Mouse (Mus musculus) thymus, adult 2 months (tissue): ENCODE data around the gene Taf9b.

ENCODE experiments used
- CTCF ChIP-seq: fragments of 200-500 bp; IDR thresholded peaks from 2 replicates; pipeline ENCODE4 v1.5.1; 2012; ENCODE audit warnings: mild to moderate bottlenecking, control low read depth, low read length, moderate library complexity, borderline replicate concordance; ENCODE audit not compliant: control insufficient read depth, poor library complexity, insufficient read depth; ENCODE audit errors: extremely low read depth
- POLR2A ChIP-seq: fragments of 200-500 bp; IDR thresholded peaks from 2 replicates; pipeline ENCODE4 v1.6.1; 2012; ENCODE audit warnings: mild to moderate bottlenecking, low read length, control low read depth, moderate library complexity; ENCODE audit not compliant: control insufficient read depth, poor library complexity, insufficient read depth; ENCODE audit errors: extremely low read depth

GRCm38 (mm10) chrX:106163995-106164394 is 57.0 kb downstream of the Taf9b start:
- TF ChIP-seq POLR2A (no peak), CTCF (no peak)
